Comparison of ENCODE assay signal across 8 mouse cellular contexts in the genomic region with DNA sequence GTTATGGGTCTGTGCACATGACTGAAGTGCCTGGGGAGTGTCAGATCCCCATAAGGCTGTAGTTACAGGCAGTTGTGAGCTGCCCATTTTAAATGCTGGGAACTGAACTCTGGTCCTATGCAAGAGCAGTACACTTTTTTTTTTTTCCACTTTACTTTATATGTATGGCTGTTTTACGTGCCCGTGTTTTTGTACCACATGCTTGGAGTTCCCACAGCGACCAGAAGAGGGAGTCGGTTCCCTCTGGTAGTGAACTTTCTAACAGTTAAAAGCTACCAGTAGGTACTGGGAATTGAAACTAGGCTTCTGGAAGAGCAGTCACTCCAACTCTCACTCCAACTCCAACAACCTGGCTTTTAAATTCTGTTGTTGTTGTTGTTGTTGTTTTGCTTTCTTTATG. TPM values are rescaled to one million over a fixed set of nuclear protein-coding genes. Genes with fewer than 3 reads are reported as not detected.
DNase-seq lines count a peak whose midpoint lies in the region; ATAC-seq lines count a peak whose summit lies in the region.

No protein-coding gene starts in this region.

- H3K27me3 ChIP-seq in embryonic facial prominence, embryonic 11.5 days (ENCODE audit: control insufficient read depth, insufficient read depth, low read length) = no peaks in the 10 kb centered on the region
- H3K27me3 ChIP-seq in hindbrain, embryonic 11.5 days (ENCODE audit: control insufficient read depth, insufficient read depth, low read length) = no peaks in the 10 kb centered on the region

- H3K9ac ChIP-seq in embryonic facial prominence, embryonic 11.5 days (replicated peaks; ENCODE audit: low read length) = no peak overlapping the region
- no peak overlapping the region for H3K9ac ChIP-seq in hindbrain, embryonic 11.5 days (ENCODE audit: low read depth, low read length)

- ATAC-seq in embryonic facial prominence, embryonic 11.5 days (replicated peaks; ENCODE audit: insufficient number of reproducible peaks, low FRiP score, low TSS enrichment, low read depth) = no peak
- ATAC-seq in hindbrain, embryonic 11.5 days (ENCODE audit: low FRiP score) = no peak

- H3K4me3 ChIP-seq in embryonic facial prominence, embryonic 11.5 days (ENCODE audit: low read depth, low read length) = no peak overlapping the region
- no peak overlapping the region for H3K4me3 ChIP-seq in hindbrain, embryonic 11.5 days (ENCODE audit: low read depth, low read length)

- peak; percentile 45 to 51 for DNase-seq in adrenal gland, postnatal 36 days
- DNase-seq in adrenal gland, postnatal 25 days = no peak
- DNase-seq in MEL-GATA-1-ER (ENCODE audit: extremely low read depth, low read depth) (peak; percentile 80), liver (peak; percentile 76)
- peak; percentile 56 for DNase-seq in embryonic facial prominence, embryonic 11.5 days (ENCODE audit: low spot score)
- peak; percentile 56 for DNase-seq in hindbrain, embryonic 11.5 days (ENCODE audit: low spot score)
- DNase-seq in natural killer cell, adult 2 months (ENCODE audit: low spot score in 2 of 2) = peak; percentile 68 to 77
- DNase-seq in yolk sac, embryonic 10.5 days (ENCODE audit: low spot score) = no peak

- H3K4me1 ChIP-seq in embryonic facial prominence, embryonic 11.5 days (ENCODE audit: control insufficient read depth, insufficient read depth, low read length) = peaks cover 4% of the 10 kb centered on the region; the same call in 1 of the 2 replicates
- peaks cover 4% of the 10 kb centered on the region; the same call in 1 of the 2 replicates for H3K4me1 ChIP-seq in hindbrain, embryonic 11.5 days (replicated peaks; ENCODE audit: control insufficient read depth, insufficient read depth, low read length)

- no peaks in the 10 kb centered on the region for H3K9me3 ChIP-seq in embryonic facial prominence, embryonic 11.5 days (replicated peaks; ENCODE audit: control insufficient read depth, low read length)
- H3K9me3 ChIP-seq in hindbrain, embryonic 11.5 days (ENCODE audit: control insufficient read depth, low read length) = no peaks in the 10 kb centered on the region

- 34% methylated on average over 4 of the region's 4 CpGs for WGBS in embryonic facial prominence, embryonic 11.5 days
- WGBS in hindbrain, embryonic 11.5 days = 30% methylated on average over 4 of the region's 4 CpGs

- no peak overlapping the region for H3K27ac ChIP-seq in embryonic facial prominence, embryonic 11.5 days (replicated peaks; ENCODE audit: low read depth, low read length)
- no peak overlapping the region for H3K27ac ChIP-seq in hindbrain, embryonic 11.5 days (ENCODE audit: low read depth, low read length)

- H3K36me3 ChIP-seq in embryonic facial prominence, embryonic 11.5 days (replicated peaks; ENCODE audit: control insufficient read depth, insufficient read depth, low read depth, low read length) = no peaks in the 10 kb centered on the region; the same call in 1 of the 2 replicates
- H3K36me3 ChIP-seq in hindbrain, embryonic 11.5 days (ENCODE audit: control insufficient read depth, insufficient read depth, low read length) = 0 out of 2 replicates have a peak, but pooled peaks cover 4% of the 10 kb centered on the region

- H3K4me2 ChIP-seq in embryonic facial prominence, embryonic 11.5 days (ENCODE audit: low read depth, low read length) = no peak overlapping the region
- no peak overlapping the region for H3K4me2 ChIP-seq in hindbrain, embryonic 11.5 days (replicated peaks; ENCODE audit: low read depth, low read length)

RNA-seq across cellular contexts. Expression of gene Uck1, which starts 0.7 kb away (rescaled TPM):
- 100 to 1,000 TPM; 118 to 120 TPM for total RNA-seq in adrenal gland, postnatal 36 days (2021)
- total RNA-seq in adrenal gland, postnatal 25 days (2021) = 120 and 132 TPM in 2 replicates
- polyA plus RNA-seq in embryonic facial prominence, embryonic 11.5 days (2014; fragmentation: Nextera tagmentation; extraction: Ambion mirVana) = 57.2 and 64.2 TPM in 2 replicates
- polyA plus RNA-seq in hindbrain, embryonic 11.5 days (2014; fragmentation: Nextera tagmentation; extraction: Ambion mirVana) = 56.0 and 64.1 TPM in 2 replicates

RNA-seq across cellular contexts. Expression of gene Pomt1, which starts 24.2 kb away (rescaled TPM):
- 10 to 100 TPM; 32.2 to 37.5 TPM for total RNA-seq in adrenal gland, postnatal 36 days (2021)
- 47.0 and 54.2 TPM in 2 replicates for total RNA-seq in adrenal gland, postnatal 25 days (2021)
- polyA plus RNA-seq in embryonic facial prominence, embryonic 11.5 days (2014; fragmentation: Nextera tagmentation; extraction: Ambion mirVana) = 15.5 and 16.1 TPM in 2 replicates
- polyA plus RNA-seq in hindbrain, embryonic 11.5 days (2014; fragmentation: Nextera tagmentation; extraction: Ambion mirVana) = 23.8 and 26.8 TPM in 2 replicates

RNA-seq across cellular contexts. Expression of gene Golga2, which starts 26.5 kb away (rescaled TPM):
- total RNA-seq in adrenal gland, postnatal 36 days (2021) = 10 to 100 TPM; 73.0 to 74.2 TPM
- 65.1 and 87.7 TPM in 2 replicates for total RNA-seq in adrenal gland, postnatal 25 days (2021)
- polyA plus RNA-seq in embryonic facial prominence, embryonic 11.5 days (2014; fragmentation: Nextera tagmentation; extraction: Ambion mirVana) = 14.9 and 15.2 TPM in 2 replicates
- polyA plus RNA-seq in hindbrain, embryonic 11.5 days (2014; fragmentation: Nextera tagmentation; extraction: Ambion mirVana) = 14.6 and 17.7 TPM in 2 replicates

RNA-seq across cellular contexts. Expression of gene Swi5, which starts 27.2 kb away (rescaled TPM):
- total RNA-seq in adrenal gland, postnatal 36 days (2021) = 100 to 1,000 TPM; 289 to 304 TPM
- total RNA-seq in adrenal gland, postnatal 25 days (2021) = 276 and 297 TPM in 2 replicates
- 392 and 406 TPM in 2 replicates for polyA plus RNA-seq in embryonic facial prominence, embryonic 11.5 days (2014; fragmentation: Nextera tagmentation; extraction: Ambion mirVana)
- 185 and 378 TPM in 2 replicates for polyA plus RNA-seq in hindbrain, embryonic 11.5 days (2014; fragmentation: Nextera tagmentation; extraction: Ambion mirVana)

Comparison
In these comparisons a context has a peak if more than half of its experiments do, and no peak if none do; other contexts are left out.
1. DNase-seq: peak in adrenal gland, postnatal 36 days (2 of 2), MEL-GATA-1-ER (single experiment), embryonic facial prominence, embryonic 11.5 days (single experiment), hindbrain, embryonic 11.5 days (single experiment), liver (single experiment) and natural killer cell, adult 2 months (2 of 2); none in adrenal gland, postnatal 25 days (single experiment) and yolk sac, embryonic 10.5 days (single experiment).